Mouse (Mus musculus): Measurements from ENCODE around the gene Lclat1.

DNA sequence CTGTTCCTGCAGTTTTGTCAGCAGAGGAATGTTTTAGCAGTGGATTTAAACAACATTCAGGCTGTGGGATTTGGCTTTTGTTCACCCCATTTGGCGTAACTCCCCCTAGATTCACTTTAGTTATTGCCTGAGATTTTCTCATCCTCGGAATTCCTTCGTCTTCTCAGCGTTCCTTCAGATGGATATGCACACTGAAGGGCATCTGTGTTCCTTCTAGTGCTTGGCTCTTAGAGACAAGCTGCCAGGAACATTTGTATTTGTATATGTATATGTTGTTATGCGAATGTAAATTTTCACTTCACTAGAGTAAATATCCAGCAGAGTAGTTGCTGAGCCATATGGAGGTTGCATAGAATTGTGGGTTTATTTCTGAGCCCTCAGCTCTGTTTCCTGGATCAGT lies 12.8 kb downstream of the Lclat1 start:
- TF ChIP-seq CTCF (IDR thresholded peaks at IDR 0.05; ENCODE audit: control insufficient read depth, insufficient read depth, low read length) (no peak), POLR2A (IDR thresholded peaks at IDR 0.05; ENCODE audit: borderline replicate concordance, control insufficient read depth, low read depth, low read length) (no peak)

Measured in bone marrow, adult 2 months (tissue).